Mouse (Mus musculus) bone marrow macrophage, adult 2 months (primary cell): Measurements from ENCODE around the gene Col11a2.

Experiments used
- CTCF ChIP-seq: IDR thresholded peaks from 2 replicates; pipeline ENCODE4 v1.5.1; 2012; ENCODE audit warnings: low read depth, mild to moderate bottlenecking, low read length, moderate library complexity
- POLR2A ChIP-seq: IDR thresholded peaks from 2 replicates; pipeline ENCODE4 v1.6.1; 2012; ENCODE audit warnings: mild to moderate bottlenecking, low read depth, low read length, borderline replicate concordance

- no peak for TF ChIP-seq POLR2A
- TF ChIP-seq CTCF: no peak
Observed at GRCm38 (mm10) chr17:34032806-34033205, 6.4 kb upstream of the Col11a2 start.
